Mouse (Mus musculus) ES-Bruce4 (cell line): ENCODE results near the gene Olfr68. TPM values are rescaled to one million over a fixed set of nuclear protein-coding genes. Genes with fewer than 3 reads are reported as not detected.
"Not testable (repeated sequence)": the region's sequence is repeated elsewhere in the genome, so short reads cannot be mapped to it uniquely, and the experiment has no call there.

Source experiments
- H3K27ac ChIP-seq: 2 replicates; pipeline ENCODE4 v1.5.1; 2012; ENCODE audit warnings: low read length, inconsistent platforms; ENCODE audit not compliant: insufficient read depth
- H3K27me3 ChIP-seq: 2 replicates; pipeline ENCODE4 v1.6.1; 2012; ENCODE audit warnings: mild to moderate bottlenecking, low read length, inconsistent platforms; ENCODE audit not compliant: control insufficient read depth, poor library complexity, insufficient read depth, severe bottlenecking
- H3K36me3 ChIP-seq: 2 replicates; pipeline ENCODE4 v1.6.1; 2012; ENCODE audit warnings: inconsistent platforms, mild to moderate bottlenecking, low read length, moderate library complexity; ENCODE audit not compliant: control insufficient read depth, poor library complexity, insufficient read depth, severe bottlenecking
- H3K4me1 ChIP-seq: one replicate; pipeline ENCODE4 v1.8.1; 2011; ENCODE audit warnings: low read length; ENCODE audit not compliant: control insufficient read depth, insufficient read depth
- H3K4me3 ChIP-seq: 2 replicates; pipeline ENCODE4 v1.5.1; 2011; ENCODE audit warnings: low read depth, mild to moderate bottlenecking, low read length
- H3K9ac ChIP-seq: 2 replicates; pipeline ENCODE4 v1.6.1; 2012; ENCODE audit warnings: low read depth, mild to moderate bottlenecking, inconsistent platforms; ENCODE audit not compliant: poor library complexity, severe bottlenecking
- H3K9me3 ChIP-seq: replicated peaks from 2 replicates; pipeline ENCODE4 v1.6.1; 2012; ENCODE audit warnings: mild to moderate bottlenecking, low read length, inconsistent platforms; ENCODE audit not compliant: control insufficient read depth, poor library complexity, insufficient read depth, severe bottlenecking
- CTCF ChIP-seq: IDR thresholded peaks from one replicate; pipeline ENCODE4 v1.8.1; 2011; ENCODE audit warnings: low read depth, low read length
- EP300 ChIP-seq: IDR thresholded peaks from 2 replicates; pipeline ENCODE4 v1.6.1; 2011; ENCODE audit warnings: low read depth, low read length; ENCODE audit not compliant: insufficient read depth
- POLR2A ChIP-seq: IDR thresholded peaks from one replicate; pipeline ENCODE4 v1.8.1; 2011; ENCODE audit warnings: low read length; ENCODE audit not compliant: insufficient read depth
- polyA plus RNA-seq: library from polyadenylated mRNA; stranded (reverse); fragments of >200 nt; gene quantifications from 2 replicates; pipeline ENCODE4 v1.2.4, GENCODE M21; 2011; ENCODE audit warnings: low read depth; ENCODE audit not compliant: missing spikeins, insufficient read depth, insufficient read length

Gene Olfr68
- polyA plus RNA-seq, 1 experiment: not detected

GRCm38 (mm10) chr7:103771494-103771893, 8.0 kb downstream of the Olfr68 start, which contains the start of gene Olfr69:
TSS of gene Olfr69 (minus strand) at chr7:103771594.
- H3K9me3 ChIP-seq: no peaks in the 10 kb centered on the region
- no peaks in the 10 kb centered on the region for H3K27me3 ChIP-seq
- no peaks in the 10 kb centered on the region for H3K4me1 ChIP-seq
- H3K4me3 ChIP-seq: no peak within 1 kb of the TSS
- H3K36me3 ChIP-seq: no peaks in the 10 kb centered on the region
- no peak within 1 kb of the TSS for H3K9ac ChIP-seq
- TF ChIP-seq EP300 (no peak), CTCF (no peak), POLR2A (no peak)
- H3K27ac ChIP-seq: no peak within 1 kb of the TSS

- H3K36me3 ChIP-seq, H3K4me3 ChIP-seq, H3K27ac ChIP-seq, H3K9me3 ChIP-seq, H3K9ac ChIP-seq, H3K27me3 ChIP-seq, H3K4me1 ChIP-seq: not testable (repeated sequence)
Measured at GRCm38 (mm10) chr7:103767687-103768086, 11.8 kb downstream of the Olfr68 start.

- not testable (repeated sequence) for H3K4me1 ChIP-seq, H3K36me3 ChIP-seq, H3K4me3 ChIP-seq, H3K27ac ChIP-seq, H3K27me3 ChIP-seq, H3K9ac ChIP-seq, H3K9me3 ChIP-seq
Measured at GRCm38 (mm10) chr7:103762212-103762611, 17.3 kb downstream of the Olfr68 start.

GRCm38 (mm10) chr7:103757233-103757632, 22.3 kb downstream of the Olfr68 start, which contains the start of gene Olfr630:
TSS of gene Olfr630 (minus strand) at chr7:103757333.
- Histone ChIP-seq H3K4me1 (no peaks in the 10 kb centered on the region), H3K9ac (no peak within 1 kb of the TSS), H3K4me3 (no peak within 1 kb of the TSS), H3K27ac (no peak within 1 kb of the TSS), H3K9me3 (no peaks in the 10 kb centered on the region), H3K27me3 (no peaks in the 10 kb centered on the region), H3K36me3 (no peaks in the 10 kb centered on the region)
- TF ChIP-seq CTCF: no peak
- TF ChIP-seq POLR2A: no peak
- TF ChIP-seq EP300: no peak

GRCm38 (mm10) chr7:103744843-103745242, 34.7 kb downstream of the Olfr68 start, which contains the start of gene Olfr629:
TSS of gene Olfr629 (minus strand) at chr7:103744943.
- no peaks in the 10 kb centered on the region for H3K9me3 ChIP-seq
- TF ChIP-seq EP300 (no peak), POLR2A (no peak), CTCF (no peak)
- H3K4me3 ChIP-seq: no peak within 1 kb of the TSS
- H3K36me3 ChIP-seq: no peaks in the 10 kb centered on the region
- H3K27me3 ChIP-seq: no peaks in the 10 kb centered on the region
- H3K27ac ChIP-seq: no peak within 1 kb of the TSS
- no peak within 1 kb of the TSS for H3K9ac ChIP-seq
- H3K4me1 ChIP-seq: no peaks in the 10 kb centered on the region

- H3K27me3 ChIP-seq: no peaks in the 10 kb centered on the region
- H3K9me3 ChIP-seq: no peaks in the 10 kb centered on the region
- H3K36me3 ChIP-seq: no peaks in the 10 kb centered on the region
- no peak within 1 kb of the TSS for H3K27ac ChIP-seq
- no peaks in the 10 kb centered on the region for H3K4me1 ChIP-seq
- TF ChIP-seq EP300 (no peak), POLR2A (no peak), CTCF (no peak)
- no peak within 1 kb of the TSS for H3K4me3 ChIP-seq
- H3K9ac ChIP-seq: no peak within 1 kb of the TSS
Measured at GRCm38 (mm10) chr7:103730074-103730473, 49.4 kb downstream of the Olfr68 start, which contains the start of gene Olfr628. TSS of gene Olfr628 (plus strand) at chr7:103730374.

Other genes starting within 250 kb of the Olfr68 start
- not detected in 2 replicates for gene Olfr612, start 237.0 kb downstream of the Olfr68 start, polyA plus RNA-seq
- gene Olfr613, start 231.6 kb downstream of the Olfr68 start, polyA plus RNA-seq: not detected in 2 replicates
- gene Olfr615, start 223.6 kb downstream of the Olfr68 start, polyA plus RNA-seq: not detected in 2 replicates
- gene Olfr616, start 210.6 kb downstream of the Olfr68 start, polyA plus RNA-seq: not detected in 2 replicates
- not detected in 2 replicates for gene Olfr617, start 206.6 kb downstream of the Olfr68 start, polyA plus RNA-seq
- gene Olfr618, start 189.6 kb downstream of the Olfr68 start, polyA plus RNA-seq: not detected in 2 replicates
- not detected in 2 replicates for gene Olfr619, start 179.1 kb downstream of the Olfr68 start, polyA plus RNA-seq
- not detected in 2 replicates for gene Olfr620, start 167.2 kb downstream of the Olfr68 start, polyA plus RNA-seq
- not detected in 2 replicates for gene Olfr622, start 137.0 kb downstream of the Olfr68 start, polyA plus RNA-seq
- not detected in 2 replicates for gene Olfr623, start 116.0 kb downstream of the Olfr68 start, polyA plus RNA-seq
- gene Olfr624, start 108.5 kb downstream of the Olfr68 start, polyA plus RNA-seq: 0.13 TPM in 1 of 2 replicates, not detected in the other
- gene Olfr625-ps1, start 97.0 kb downstream of the Olfr68 start, polyA plus RNA-seq: not detected in 2 replicates
- gene Olfr243, start 65.0 kb downstream of the Olfr68 start, polyA plus RNA-seq: 0.16 TPM in 1 of 2 replicates, not detected in the other
- not detected in 2 replicates for gene Olfr628, start 49.3 kb downstream of the Olfr68 start, polyA plus RNA-seq
- gene Olfr629, start 34.8 kb downstream of the Olfr68 start, polyA plus RNA-seq: not detected in 2 replicates
- not detected in 2 replicates for gene Olfr630, start 22.4 kb downstream of the Olfr68 start, polyA plus RNA-seq
- not detected in 2 replicates for gene Olfr69, start 8.1 kb downstream of the Olfr68 start, polyA plus RNA-seq
- gene Olfr67, start 12.1 kb upstream of the Olfr68 start, polyA plus RNA-seq: not detected in 2 replicates
- 1.2 and 2.2 TPM in 2 replicates for gene Hbb-bt, start 34.3 kb upstream of the Olfr68 start, polyA plus RNA-seq
- gene Hbb-bs, start 48.4 kb upstream of the Olfr68 start, polyA plus RNA-seq: 3.5 TPM in 1 of 2 replicates, not detected in the other
- not detected in 2 replicates for gene Hbb-bh2, start 60.8 kb upstream of the Olfr68 start, polyA plus RNA-seq
- gene Hbb-bh1, start 63.5 kb upstream of the Olfr68 start, polyA plus RNA-seq: not detected in 2 replicates
- 1.4 TPM in 1 of 2 replicates, not detected in the other for gene Hbb-y, start 73.5 kb upstream of the Olfr68 start, polyA plus RNA-seq
- not detected in 2 replicates for gene Olfr66, start 106.6 kb upstream of the Olfr68 start, polyA plus RNA-seq
- gene Olfr64, start 114.8 kb upstream of the Olfr68 start, polyA plus RNA-seq: not detected in 2 replicates
- gene Olfr65, start 123.8 kb upstream of the Olfr68 start, polyA plus RNA-seq: not detected in 2 replicates
- gene Olfr631, start 149.1 kb upstream of the Olfr68 start, polyA plus RNA-seq: not detected in 2 replicates
- not detected in 2 replicates for gene Olfr632, start 154.6 kb upstream of the Olfr68 start, polyA plus RNA-seq
- not detected in 2 replicates for gene Olfr633, start 164.7 kb upstream of the Olfr68 start, polyA plus RNA-seq
- 0.08 and 0.13 TPM in 2 replicates for gene Olfr635, start 191.5 kb upstream of the Olfr68 start, polyA plus RNA-seq
- not detected in 2 replicates for gene Olfr638, start 219.0 kb upstream of the Olfr68 start, polyA plus RNA-seq
- not detected in 2 replicates for gene Olfr639, start 237.6 kb upstream of the Olfr68 start, polyA plus RNA-seq
- gene Olfr640, start 245.9 kb upstream of the Olfr68 start, polyA plus RNA-seq: not detected in 2 replicates